Mouse (Mus musculus): Measurements from ENCODE around the gene Olfr1462. TPM values are rescaled to one million over a fixed set of nuclear protein-coding genes. Genes with fewer than 3 reads are reported as not detected.

Gene Olfr1462
- total RNA-seq (2021): not detected
- long read RNA-seq, experiment 1: 0 reads
- long read RNA-seq, experiment 2: 0 reads

DNA sequence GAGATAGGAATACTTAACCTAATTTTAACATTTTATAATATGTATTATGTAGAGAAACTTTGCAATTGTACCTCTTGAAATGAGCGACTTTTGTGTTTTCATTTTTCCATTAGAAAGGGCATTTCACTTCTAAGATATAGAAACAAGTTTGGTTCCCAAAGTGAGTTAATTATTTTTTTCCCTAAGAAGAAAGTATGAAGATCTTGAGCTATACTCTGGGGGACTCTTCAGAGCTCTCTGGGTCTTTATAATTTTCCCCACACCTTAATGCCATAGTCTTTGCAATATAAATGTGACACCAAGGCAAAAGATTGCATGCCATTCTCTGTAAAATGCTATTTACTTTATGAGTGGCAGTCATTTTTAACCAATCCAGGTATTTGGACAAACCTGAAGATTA is at the start of gene Olfr1462:
Gene Olfr1462, plus strand, starts transcription at position 301 of the 400 bp plus-strand sequence.
- DNase-seq: no peak

DNA sequence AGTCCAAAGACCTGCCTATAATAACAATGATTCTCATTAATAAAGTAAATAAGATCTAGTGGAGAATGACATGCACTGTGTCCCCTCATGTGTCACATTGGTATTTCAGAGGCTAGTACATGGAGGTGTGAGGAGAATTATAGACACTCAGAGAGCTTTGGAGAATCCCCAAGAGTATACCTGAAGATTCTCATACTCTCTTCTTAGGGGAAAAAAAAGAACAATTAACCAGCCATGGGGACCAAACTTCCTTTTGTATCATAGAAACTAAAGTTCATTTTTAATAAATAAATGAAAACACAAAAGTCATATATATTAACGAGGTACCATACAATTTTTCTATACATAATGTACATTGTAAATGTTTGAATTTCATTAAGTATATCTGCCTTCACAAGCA is 36.1 kb upstream of the Olfr1462 start, which contains the start of gene Olfr1459:
Gene Olfr1459, minus strand, starts transcription at position 101 of the 400 bp plus-strand sequence.
- DNase-seq: no peak

DNA sequence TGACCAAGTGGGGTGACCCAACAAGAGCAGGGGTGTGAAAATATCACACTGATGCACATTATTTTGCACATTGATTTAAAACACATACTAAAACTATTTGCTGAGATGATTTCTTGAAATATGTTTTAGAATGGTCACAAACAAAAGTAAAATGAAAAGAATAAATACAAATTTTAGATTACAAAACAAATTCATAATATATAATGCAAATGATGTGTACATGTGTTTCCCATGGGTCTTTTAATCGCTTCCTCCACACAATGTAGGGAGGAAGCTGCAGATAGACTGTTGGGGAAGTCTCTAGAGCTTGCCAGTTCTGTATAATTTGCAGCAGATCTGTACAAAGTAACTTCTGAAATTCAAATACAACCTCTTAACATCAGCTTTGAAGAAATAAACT is 22.8 kb upstream of the Olfr1462 start, which contains the start of gene Olfr1461:
Gene Olfr1461, plus strand, starts transcription at position 301 of the 400 bp plus-strand sequence.
- no peak for DNase-seq

DNA sequence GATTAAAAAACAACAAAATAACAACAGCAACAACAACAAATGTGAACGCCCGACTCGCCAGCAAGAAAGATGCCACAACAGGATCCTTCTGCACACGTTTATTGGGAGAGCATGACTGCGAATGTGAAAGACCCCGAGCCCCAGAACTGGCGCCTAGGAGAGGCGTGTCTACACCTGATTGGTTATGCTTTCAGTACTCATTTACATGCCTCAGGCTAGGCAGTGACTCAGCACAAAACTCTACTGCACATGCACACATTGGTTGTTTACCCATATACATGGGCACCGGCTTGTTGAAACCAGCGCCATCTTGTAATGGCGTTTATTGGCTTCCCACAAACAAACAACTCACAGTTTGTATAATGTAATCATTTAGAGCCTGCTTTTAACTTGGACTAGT is 36.1 kb downstream of the Olfr1462 start:
- no peak for DNase-seq

DNA sequence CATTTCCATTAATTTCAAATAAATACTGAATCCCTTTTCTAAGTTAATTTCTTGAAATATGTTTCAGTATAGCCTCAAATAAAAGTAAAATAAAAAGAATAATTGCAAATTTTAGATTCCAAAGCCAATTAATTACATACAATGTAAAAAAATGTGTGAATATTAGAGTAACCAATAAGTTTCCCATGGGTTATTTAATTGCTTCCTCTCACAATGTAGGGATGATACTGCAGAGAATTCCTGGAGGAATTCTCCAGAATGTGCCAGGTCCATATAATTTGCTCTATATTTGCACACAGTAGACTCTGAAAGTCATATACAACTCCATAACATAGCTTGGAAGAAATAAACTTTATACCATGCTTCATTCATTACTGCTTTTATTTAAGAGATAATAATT is 45.5 kb downstream of the Olfr1462 start, which contains the start of gene Olfr1463:
Gene Olfr1463, plus strand, starts transcription at position 301 of the 400 bp plus-strand sequence.
- DNase-seq: no peak

Other genes starting within 250 kb of the Olfr1462 start
- gene Olfr1450, start 235.5 kb upstream of the Olfr1462 start, total RNA-seq (2021): not detected
- not detected for gene Olfr1451, start 190.7 kb upstream of the Olfr1462 start, total RNA-seq (2021)
- gene Olfr1453, start 157.4 kb upstream of the Olfr1462 start, total RNA-seq (2021): not detected
- not detected for gene Olfr1454, start 125.1 kb upstream of the Olfr1462 start, total RNA-seq (2021)
- gene Olfr1457, start 87.8 kb upstream of the Olfr1462 start, total RNA-seq (2021): not detected
- not detected for gene Olfr1458, start 79.0 kb upstream of the Olfr1462 start, total RNA-seq (2021)
- gene Olfr1459, start 36.2 kb upstream of the Olfr1462 start, total RNA-seq (2021): not detected
- gene Olfr1461, start 22.7 kb upstream of the Olfr1462 start, total RNA-seq (2021): not detected
- gene Olfr1463, start 45.6 kb downstream of the Olfr1462 start, total RNA-seq (2021): not detected
- gene Olfr1465, start 129.8 kb downstream of the Olfr1462 start, total RNA-seq (2021): not detected
- gene Olfr1466, start 153.1 kb downstream of the Olfr1462 start, total RNA-seq (2021): not detected
- gene Olfr1467, start 176.5 kb downstream of the Olfr1462 start, total RNA-seq (2021): not detected
- not detected for gene Olfr1469, start 222.1 kb downstream of the Olfr1462 start, total RNA-seq (2021)